Mouse (Mus musculus) hindbrain, embryonic 13.5 days (tissue): ENCODE measurements around the gene Olfr622. TPM values are rescaled to one million over a fixed set of nuclear protein-coding genes. Genes with fewer than 3 reads are reported as not detected.

ENCODE experiments used
- ATAC-seq: fragments of 200-750 bp; cut with Nextera tagmentation; 2 replicates; pipeline ENCODE4 v1.8.0; 2017; ENCODE audit warnings: moderate TSS enrichment; ENCODE audit not compliant: low FRiP score
- H3K27ac ChIP-seq: fragments of 300-500 bp; sonication (generic); 2 replicates; pipeline ENCODE4 v1.5.1; 2015; ENCODE audit warnings: inconsistent platforms, mild to moderate bottlenecking, moderate library complexity
- H3K27me3 ChIP-seq: fragments of 300-500 bp; sonication (generic); 2 replicates; pipeline ENCODE4 v1.6.1; 2015; ENCODE audit warnings: mild to moderate bottlenecking, inconsistent platforms
- H3K36me3 ChIP-seq: fragments of 300-500 bp; sonication (generic); 2 replicates; pipeline ENCODE4 v1.6.1; 2015; ENCODE audit warnings: mild to moderate bottlenecking, inconsistent platforms
- H3K4me1 ChIP-seq: fragments of 300-500 bp; sonication (generic); replicated peaks from 2 replicates; pipeline ENCODE4 v1.6.1; 2015; ENCODE audit warnings: inconsistent platforms
- H3K4me2 ChIP-seq: fragments of 300-500 bp; sonication (generic); 2 replicates; pipeline ENCODE4 v1.6.1; 2015; ENCODE audit warnings: inconsistent platforms, mild to moderate bottlenecking, moderate library complexity
- H3K4me3 ChIP-seq: fragments of 300-500 bp; sonication (generic); 2 replicates; pipeline ENCODE4 v1.5.1; 2015; ENCODE audit warnings: mild to moderate bottlenecking, inconsistent platforms
- H3K9ac ChIP-seq: fragments of 300-500 bp; sonication (generic); 2 replicates; pipeline ENCODE4 v1.6.1; 2015; ENCODE audit warnings: mild to moderate bottlenecking, inconsistent platforms
- H3K9me3 ChIP-seq: fragments of 300-500 bp; sonication (generic); 2 replicates; pipeline ENCODE4 v1.6.1; 2016; ENCODE audit warnings: inconsistent platforms
- WGBS: fragments of 180-500 bp; shearing (Covaris S2); methylation state at CpG from one replicate; pipeline ENCODE4 v1.1.7; 2015; 5-methylcytosine and 5-hydroxymethylcytosine counted together
- polyA plus RNA-seq: library from polyadenylated mRNA; unstranded; fragments of >200 nt; fragmentation: Nextera tagmentation; extraction: Ambion mirVana; gene quantifications from 2 replicates; pipeline ENCODE4 v1.2.1, GENCODE M21; 2015

The Olfr622 gene
- polyA plus RNA-seq, result not detected in 2 replicates

DNA sequence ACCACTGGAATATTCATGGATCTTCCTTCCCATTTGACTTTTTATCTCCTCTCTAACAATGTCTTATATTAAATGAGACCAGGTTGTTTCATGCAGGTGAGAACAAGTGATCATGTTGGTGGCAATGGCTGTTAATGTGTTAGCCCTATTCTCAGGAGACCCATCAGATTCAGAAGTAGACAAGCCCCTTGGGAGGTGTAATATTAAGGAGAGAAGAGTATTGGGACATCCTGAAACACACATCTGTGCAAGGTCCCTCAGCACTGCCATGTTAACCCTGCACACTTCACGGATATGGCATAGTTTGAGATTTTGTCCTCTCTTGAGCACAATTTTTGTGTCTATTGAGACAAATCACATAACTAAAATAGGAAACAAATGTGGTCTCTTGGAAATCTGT lies at the start of gene Olfr622:
TSS of gene Olfr622 (minus strand) at position 101 of the 400 bp plus-strand sequence.
- no peaks in the 10 kb centered on the region for H3K36me3 ChIP-seq
- H3K27me3 ChIP-seq, result no peaks in the 10 kb centered on the region
- H3K4me3 ChIP-seq, result no peak within 1 kb of the TSS
- H3K4me2 ChIP-seq, result no peak within 1 kb of the TSS
- no peaks in the 10 kb centered on the region for H3K9me3 ChIP-seq
- ATAC-seq, result no peak
- no peak within 1 kb of the TSS for H3K9ac ChIP-seq
- no peak within 1 kb of the TSS for H3K27ac ChIP-seq
- 79% methylated on average over 1 of the region's 1 CpGs for WGBS
- no peaks in the 10 kb centered on the region for H3K4me1 ChIP-seq

DNA sequence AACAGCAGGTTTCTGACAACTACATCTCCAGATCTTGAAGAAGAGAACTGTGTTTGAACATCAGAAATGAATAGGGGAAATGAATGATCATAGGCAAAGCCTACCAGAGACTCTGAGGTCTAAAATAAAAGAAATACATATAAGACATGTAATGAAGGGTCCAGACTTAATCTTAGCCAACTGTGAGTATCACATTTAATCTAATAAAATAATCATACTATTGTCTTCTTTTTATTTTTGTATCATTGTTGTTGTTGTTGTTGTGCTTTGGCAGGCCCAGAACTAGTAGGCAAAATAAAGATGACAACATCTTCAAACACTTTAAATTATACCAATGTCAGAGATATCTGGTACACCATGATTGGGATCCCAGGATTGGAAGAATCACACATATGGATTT lies 39.9 kb upstream of the Olfr622 start, which contains the start of gene Olfr625-ps1:
TSS of gene Olfr625-ps1 (plus strand) at position 301 of the 400 bp plus-strand sequence.
- Histone ChIP-seq H3K4me3 (no peak within 1 kb of the TSS), H3K4me1 (no peaks in the 10 kb centered on the region), H3K27me3 (no peaks in the 10 kb centered on the region), H3K9ac (no peak within 1 kb of the TSS), H3K9me3 (no peaks in the 10 kb centered on the region), H3K27ac (no peak within 1 kb of the TSS), H3K4me2 (no peak within 1 kb of the TSS), H3K36me3 (no peaks in the 10 kb centered on the region)
- ATAC-seq, result no peak

DNA sequence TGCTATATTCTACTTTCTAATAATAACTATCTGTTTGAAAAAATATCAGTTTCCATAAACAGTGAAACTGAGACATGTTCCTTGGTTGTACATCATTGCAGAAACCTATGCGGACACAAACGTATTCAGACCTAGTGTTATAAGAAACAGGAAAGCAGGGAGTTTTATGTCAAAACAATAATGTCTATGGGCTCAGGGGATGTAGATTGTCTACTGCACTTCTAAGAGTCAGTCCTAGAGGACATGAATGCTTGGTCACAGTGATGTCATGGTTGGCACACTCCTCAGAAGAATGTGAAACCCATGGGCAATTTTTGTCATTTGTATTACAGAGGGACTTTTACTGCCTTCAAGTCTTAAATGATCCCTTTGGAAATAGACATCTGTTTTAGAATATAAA lies 28.6 kb upstream of the Olfr622 start, which contains the start of gene Olfr624:
TSS of gene Olfr624 (minus strand) at position 101 of the 400 bp plus-strand sequence.
- no peak for ATAC-seq
- no peaks in the 10 kb centered on the region for H3K27me3 ChIP-seq
- no peak within 1 kb of the TSS for H3K9ac ChIP-seq
- H3K4me3 ChIP-seq, result no peak within 1 kb of the TSS
- no peaks in the 10 kb centered on the region for H3K36me3 ChIP-seq
- no peaks in the 10 kb centered on the region for H3K4me1 ChIP-seq
- H3K9me3 ChIP-seq, result no peaks in the 10 kb centered on the region
- no peak within 1 kb of the TSS for H3K27ac ChIP-seq
- H3K4me2 ChIP-seq, result no peak within 1 kb of the TSS
- 97% methylated on average over 2 of the region's 2 CpGs for WGBS

DNA sequence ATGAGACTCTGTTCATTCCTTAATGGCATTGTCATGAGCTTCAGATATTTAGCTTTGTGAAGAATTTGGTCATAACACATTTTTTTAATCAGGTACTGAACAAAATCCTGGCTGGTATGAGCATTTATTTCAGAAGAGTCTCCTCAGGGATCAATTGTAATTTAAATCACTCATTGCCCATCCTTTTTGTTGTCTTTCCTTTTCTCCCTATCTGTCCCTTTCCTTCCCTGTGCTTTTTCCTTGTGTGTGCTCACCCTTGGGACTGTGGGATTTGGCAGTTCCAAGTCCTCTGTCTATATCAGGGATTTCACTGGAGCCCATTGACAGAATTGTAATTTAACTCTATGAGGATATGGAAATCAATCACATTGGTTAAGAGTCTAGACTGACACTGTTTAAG lies 21.1 kb upstream of the Olfr622 start, which contains the start of gene Olfr623:
TSS of gene Olfr623 (minus strand) at position 101 of the 400 bp plus-strand sequence.
- Histone ChIP-seq H3K9ac (no peak within 1 kb of the TSS), H3K27me3 (no peaks in the 10 kb centered on the region), H3K36me3 (no peaks in the 10 kb centered on the region), H3K9me3 (no peaks in the 10 kb centered on the region), H3K4me3 (no peak within 1 kb of the TSS), H3K27ac (no peak within 1 kb of the TSS), H3K4me2 (no peak within 1 kb of the TSS), H3K4me1 (no peaks in the 10 kb centered on the region)
- no peak for ATAC-seq

DNA sequence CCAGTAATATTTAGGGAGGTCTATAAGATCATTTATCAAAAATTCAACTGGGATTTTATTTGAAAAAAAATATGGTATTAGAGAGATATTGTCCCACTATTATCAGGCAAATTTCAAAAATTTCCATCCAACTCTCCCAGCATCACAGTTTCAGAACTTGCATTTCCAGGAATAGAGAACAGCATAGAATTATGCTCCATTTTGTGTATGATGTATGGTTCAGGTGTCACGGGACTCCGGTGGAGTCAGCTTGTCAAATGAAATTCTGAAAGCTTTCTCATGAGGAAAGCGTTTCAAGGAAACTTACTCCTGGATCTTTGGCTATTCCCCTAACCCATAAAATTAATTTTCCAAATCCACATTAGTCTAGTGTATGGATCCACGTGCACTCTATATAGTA lies 1.6 kb upstream of the Olfr622 start:
- WGBS, result 93% methylated on average over 4 of the region's 4 CpGs

DNA sequence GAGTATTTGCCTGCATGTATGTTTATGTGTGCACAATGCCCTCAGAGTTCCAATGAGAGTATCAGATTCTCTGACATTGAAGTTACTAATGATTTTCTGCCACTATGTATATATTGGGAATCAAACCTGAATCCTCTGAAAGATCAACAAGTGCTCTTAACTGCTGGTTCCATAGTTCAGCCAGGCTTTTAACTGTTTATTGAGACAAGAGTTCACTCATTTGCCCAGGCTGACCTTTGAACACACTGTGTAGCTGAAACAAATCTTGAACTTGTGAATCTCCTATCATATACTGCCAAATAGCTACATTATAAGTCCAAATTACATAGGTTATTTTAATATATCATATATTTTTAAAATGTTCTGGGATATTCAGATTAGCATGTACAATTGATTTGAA lies 5.7 kb downstream of the Olfr622 start:
- ATAC-seq, result no peak
- no peaks in the 10 kb centered on the region for H3K9me3 ChIP-seq

More for the DNA sequence above, 1.6 kb upstream of the Olfr622 start:
- Histone ChIP-seq H3K36me3 (no peaks in the 10 kb centered on the region), H3K27ac (no peak overlapping the region), H3K9ac (no peak overlapping the region), H3K9me3 (no peaks in the 10 kb centered on the region), H3K27me3 (no peaks in the 10 kb centered on the region), H3K4me1 (no peaks in the 10 kb centered on the region), H3K4me2 (no peak overlapping the region), H3K4me3 (no peak overlapping the region)
- ATAC-seq, result no peak

DNA sequence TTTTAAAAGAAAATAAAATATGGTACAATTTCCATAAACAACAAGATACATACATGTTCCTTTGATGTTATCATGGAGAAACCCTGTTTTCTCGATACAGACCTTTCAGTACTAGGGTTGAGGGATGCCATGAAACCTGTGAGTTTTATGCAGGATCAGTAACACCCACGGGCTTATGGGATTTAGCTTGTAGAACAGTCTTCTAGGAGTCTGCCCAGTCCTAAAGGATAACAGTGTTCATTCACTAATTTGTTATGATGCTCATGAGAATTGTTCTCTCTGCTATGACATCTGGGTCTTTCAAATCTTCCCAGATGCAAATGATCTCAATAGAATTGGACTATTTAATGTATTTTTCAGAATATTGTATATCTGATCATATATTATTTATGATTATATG lies 30.1 kb downstream of the Olfr622 start, which contains the start of gene Olfr620:
TSS of gene Olfr620 (minus strand) at position 101 of the 400 bp plus-strand sequence.
- H3K27me3 ChIP-seq, result no peaks in the 10 kb centered on the region
- H3K9ac ChIP-seq, result no peak within 1 kb of the TSS
- H3K4me3 ChIP-seq, result no peak within 1 kb of the TSS
- no peak within 1 kb of the TSS for H3K4me2 ChIP-seq
- no peak for ATAC-seq
- WGBS, result 78% methylated on average over 2 of the region's 2 CpGs
- no peaks in the 10 kb centered on the region for H3K36me3 ChIP-seq
- H3K27ac ChIP-seq, result no peak within 1 kb of the TSS
- H3K4me1 ChIP-seq, result no peaks in the 10 kb centered on the region
- H3K9me3 ChIP-seq, result no peaks in the 10 kb centered on the region

More for the DNA sequence above, 5.7 kb downstream of the Olfr622 start:
- Histone ChIP-seq H3K9ac (no peak overlapping the region), H3K27ac (no peak overlapping the region), H3K36me3 (no peaks in the 10 kb centered on the region), H3K4me3 (no peak overlapping the region), H3K27me3 (no peaks in the 10 kb centered on the region), H3K4me2 (no peak overlapping the region), H3K4me1 (no peaks in the 10 kb centered on the region)

DNA sequence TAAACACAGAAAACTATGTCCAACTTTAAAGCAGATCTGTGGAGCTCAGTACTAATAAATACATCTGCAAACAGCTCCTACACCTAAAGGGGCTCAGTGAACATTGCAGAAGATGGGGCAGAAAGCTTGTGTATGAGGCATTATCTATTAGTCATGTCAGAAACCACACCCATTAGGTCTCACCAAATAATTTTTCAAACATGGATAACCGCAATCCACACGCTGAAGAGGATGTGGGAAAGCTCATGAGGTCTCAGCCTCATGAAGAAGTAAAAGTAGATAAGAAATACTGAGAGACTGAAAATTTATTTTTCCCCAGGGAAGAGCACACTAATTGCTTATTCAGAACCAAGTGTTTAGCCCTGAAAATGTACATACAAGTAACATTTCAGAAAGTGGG lies 35.1 kb downstream of the Olfr622 start:
- ATAC-seq, result no peak
- no peak overlapping the region for H3K4me2 ChIP-seq
- no peak overlapping the region for H3K4me3 ChIP-seq
- no peaks in the 10 kb centered on the region for H3K36me3 ChIP-seq
- H3K27ac ChIP-seq, result no peak overlapping the region
- H3K27me3 ChIP-seq, result no peaks in the 10 kb centered on the region
- no peaks in the 10 kb centered on the region for H3K4me1 ChIP-seq
- H3K9ac ChIP-seq, result no peak overlapping the region
- WGBS, result 83% methylated on average over 2 of the region's 2 CpGs
- H3K9me3 ChIP-seq, result no peaks in the 10 kb centered on the region

DNA sequence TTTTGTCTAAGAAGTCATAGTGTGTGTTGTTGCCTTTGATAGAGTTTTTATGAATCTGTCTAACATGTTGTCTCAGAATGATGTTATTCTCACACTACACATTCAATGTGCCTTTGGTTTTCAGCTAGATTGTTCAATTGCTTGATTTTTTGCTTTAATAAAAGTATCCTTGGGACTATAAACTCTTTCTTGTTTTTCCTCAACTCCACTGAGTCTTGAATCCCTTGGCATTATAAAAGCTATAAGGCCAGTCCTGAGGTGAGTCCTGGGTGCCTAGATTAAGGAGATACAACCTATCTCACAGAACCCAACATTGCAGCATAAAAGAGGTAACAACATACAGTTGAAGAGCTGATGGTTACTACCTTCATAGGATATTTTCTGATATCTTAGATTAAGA lies 42.2 kb downstream of the Olfr622 start, which contains the start of gene Olfr619:
TSS of gene Olfr619 (plus strand) at position 301 of the 400 bp plus-strand sequence.
- H3K9ac ChIP-seq, result no peak within 1 kb of the TSS
- no peak within 1 kb of the TSS for H3K4me3 ChIP-seq
- H3K36me3 ChIP-seq, result no peaks in the 10 kb centered on the region
- no peak within 1 kb of the TSS for H3K27ac ChIP-seq
- H3K9me3 ChIP-seq, result no peaks in the 10 kb centered on the region
- no peak for ATAC-seq
- no peaks in the 10 kb centered on the region for H3K4me1 ChIP-seq
- H3K4me2 ChIP-seq, result no peak within 1 kb of the TSS
- no peaks in the 10 kb centered on the region for H3K27me3 ChIP-seq

DNA sequence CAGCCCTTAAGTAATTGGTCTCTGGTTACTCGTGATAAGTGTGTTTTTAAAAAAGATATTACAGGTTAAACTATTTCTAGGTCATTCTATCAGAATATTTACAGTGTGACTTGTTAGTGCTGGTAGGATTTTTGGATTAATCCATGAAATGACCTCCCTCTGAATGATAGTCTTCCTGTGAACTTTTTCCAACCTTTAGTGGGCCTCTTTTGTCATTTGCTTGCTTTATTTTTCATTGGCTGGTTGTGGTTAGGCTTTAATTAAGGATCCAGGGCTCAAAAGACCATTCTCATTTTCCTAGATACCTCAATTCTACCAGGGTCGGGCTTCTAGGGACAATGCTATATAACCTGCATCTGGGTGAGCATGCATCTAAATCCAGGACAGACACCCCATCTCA lies 52.7 kb downstream of the Olfr622 start, which contains the start of gene Olfr618:
TSS of gene Olfr618 (plus strand) at position 301 of the 400 bp plus-strand sequence.
- H3K27ac ChIP-seq, result no peak within 1 kb of the TSS
- H3K27me3 ChIP-seq, result no peaks in the 10 kb centered on the region
- ATAC-seq, result no peak
- H3K4me1 ChIP-seq, result no peaks in the 10 kb centered on the region
- no peak within 1 kb of the TSS for H3K4me3 ChIP-seq
- no peak within 1 kb of the TSS for H3K4me2 ChIP-seq
- no peaks in the 10 kb centered on the region for H3K9me3 ChIP-seq
- WGBS, result 66% methylated on average over 2 of the region's 2 CpGs
- no peaks in the 10 kb centered on the region for H3K36me3 ChIP-seq
- no peak within 1 kb of the TSS for H3K9ac ChIP-seq

Other genes starting within 250 kb of the Olfr622 start
- not detected in 2 replicates for gene Usp17lc, start 227.6 kb downstream of the Olfr622 start, polyA plus RNA-seq
- not detected in 2 replicates for gene Olfr605, start 197.3 kb downstream of the Olfr622 start, polyA plus RNA-seq
- gene Olfr606, start 193.7 kb downstream of the Olfr622 start, polyA plus RNA-seq, result not detected in 2 replicates
- gene Olfr607, start 178.6 kb downstream of the Olfr622 start, polyA plus RNA-seq, result not detected in 2 replicates
- gene Olfr608, start 172.8 kb downstream of the Olfr622 start, polyA plus RNA-seq, result not detected in 2 replicates
- not detected in 2 replicates for gene Olfr609, start 144.6 kb downstream of the Olfr622 start, polyA plus RNA-seq
- not detected in 2 replicates for gene Olfr610, start 130.6 kb downstream of the Olfr622 start, polyA plus RNA-seq
- not detected in 2 replicates for gene Olfr611, start 121.9 kb downstream of the Olfr622 start, polyA plus RNA-seq
- not detected in 2 replicates for gene Olfr612, start 100.0 kb downstream of the Olfr622 start, polyA plus RNA-seq
- gene Olfr613, start 94.6 kb downstream of the Olfr622 start, polyA plus RNA-seq, result not detected in 2 replicates
- not detected in 2 replicates for gene Olfr615, start 86.6 kb downstream of the Olfr622 start, polyA plus RNA-seq
- not detected in 2 replicates for gene Olfr616, start 73.6 kb downstream of the Olfr622 start, polyA plus RNA-seq
- gene Olfr617, start 69.6 kb downstream of the Olfr622 start, polyA plus RNA-seq, result not detected in 2 replicates
- gene Olfr618, start 52.6 kb downstream of the Olfr622 start, polyA plus RNA-seq, result 0.21 TPM in 1 of 2 replicates, not detected in the other
- gene Olfr619, start 42.1 kb downstream of the Olfr622 start, polyA plus RNA-seq, result not detected in 2 replicates
- gene Olfr620, start 30.2 kb downstream of the Olfr622 start, polyA plus RNA-seq, result not detected in 2 replicates
- gene Olfr623, start 21.0 kb upstream of the Olfr622 start, polyA plus RNA-seq, result not detected in 2 replicates
- gene Olfr624, start 28.5 kb upstream of the Olfr622 start, polyA plus RNA-seq, result 0.03 TPM in 1 of 2 replicates, not detected in the other
- not detected in 2 replicates for gene Olfr625-ps1, start 40.0 kb upstream of the Olfr622 start, polyA plus RNA-seq
- not detected in 2 replicates for gene Olfr243, start 72.0 kb upstream of the Olfr622 start, polyA plus RNA-seq
- gene Olfr628, start 87.7 kb upstream of the Olfr622 start, polyA plus RNA-seq, result not detected in 2 replicates
- gene Olfr629, start 102.2 kb upstream of the Olfr622 start, polyA plus RNA-seq, result not detected in 2 replicates
- not detected in 2 replicates for gene Olfr630, start 114.6 kb upstream of the Olfr622 start, polyA plus RNA-seq
- not detected in 2 replicates for gene Olfr69, start 128.9 kb upstream of the Olfr622 start, polyA plus RNA-seq
- gene Olfr68, start 137.0 kb upstream of the Olfr622 start, polyA plus RNA-seq, result not detected in 2 replicates
- gene Olfr67, start 149.1 kb upstream of the Olfr622 start, polyA plus RNA-seq, result not detected in 2 replicates
- 996 and 1,160 TPM in 2 replicates for gene Hbb-bt, start 171.3 kb upstream of the Olfr622 start, polyA plus RNA-seq
- gene Hbb-bs, start 185.4 kb upstream of the Olfr622 start, polyA plus RNA-seq, result 2,000 and 2,305 TPM in 2 replicates
- gene Hbb-bh2, start 197.8 kb upstream of the Olfr622 start, polyA plus RNA-seq, result not detected in 2 replicates
- gene Hbb-bh1, start 200.5 kb upstream of the Olfr622 start, polyA plus RNA-seq, result 43.8 and 70.4 TPM in 2 replicates
- gene Hbb-y, start 210.5 kb upstream of the Olfr622 start, polyA plus RNA-seq, result 4,283 and 4,441 TPM in 2 replicates
- gene Olfr66, start 243.6 kb upstream of the Olfr622 start, polyA plus RNA-seq, result not detected in 2 replicates